ENCODE assay signal across 9 mouse cellular contexts in genomic region chr14:23014747-23015286, GRCm38 (mm10).
DNase-seq lines count a peak whose midpoint lies in the region; ATAC-seq lines count a peak whose summit lies in the region.
"Had no signal": no experiment of that assay in that cellular context is flagged by ENCODE, and none has a peak within 500 bp of the region (broad histone marks: within the 10 kb centered on the region; RNA-seq: fewer than 3 reads in every experiment).

No protein-coding gene starts in this region.

- intact Hi-C loops in left cerebral cortex, postnatal 4 days (cut with DNase I) = no loop called here
- intact Hi-C loops in left cerebral cortex, postnatal 25 days (cut with DNase I) = no loop called here

- no peaks in the 10 kb centered on the region for H3K36me3 ChIP-seq in hindbrain, embryonic 16.5 days (ENCODE audit: control insufficient read depth, insufficient read depth, low read length)
- H3K36me3 ChIP-seq in lung, embryonic 15.5 days = no peaks in the 10 kb centered on the region
- no peaks in the 10 kb centered on the region for H3K36me3 ChIP-seq in stomach, embryonic 16.5 days (ENCODE audit: control insufficient read depth, insufficient read depth, low read length)
- H3K36me3 ChIP-seq: heart, embryonic 13.5 days had no signal

- no peaks in the 10 kb centered on the region for H3K27me3 ChIP-seq in hindbrain, embryonic 16.5 days (replicated peaks; ENCODE audit: control insufficient read depth, insufficient read depth, low read length)
- H3K27me3 ChIP-seq in lung, embryonic 15.5 days = no peaks in the 10 kb centered on the region
- H3K27me3 ChIP-seq in stomach, embryonic 16.5 days (ENCODE audit: control insufficient read depth, insufficient read depth, low read length) = no peaks in the 10 kb centered on the region
- H3K27me3 ChIP-seq: heart, embryonic 13.5 days had no signal

- no peak overlapping the region for H3K4me3 ChIP-seq in hindbrain, embryonic 16.5 days (ENCODE audit: low read length)
- no peak overlapping the region for H3K4me3 ChIP-seq in lung, embryonic 15.5 days
- H3K4me3 ChIP-seq in stomach, embryonic 16.5 days (replicated peaks; ENCODE audit: low read length) = no peak overlapping the region
- H3K4me3 ChIP-seq: heart, embryonic 13.5 days had no signal

- H3K9me3 ChIP-seq in hindbrain, embryonic 16.5 days (ENCODE audit: control insufficient read depth, low read length) = no peaks in the 10 kb centered on the region
- no peaks in the 10 kb centered on the region for H3K9me3 ChIP-seq in lung, embryonic 15.5 days
- H3K9me3 ChIP-seq in stomach, embryonic 16.5 days (replicated peaks; ENCODE audit: control insufficient read depth, low read length) = no peaks in the 10 kb centered on the region
- H3K9me3 ChIP-seq: heart, embryonic 13.5 days had no signal

- peak overlapping the region; percentile 59; the same call in 1 of the 2 replicates for H3K27ac ChIP-seq in hindbrain, embryonic 16.5 days (ENCODE audit: low read depth, low read length)
- H3K27ac ChIP-seq in lung, embryonic 15.5 days = peak overlapping the region; percentile 16
- H3K27ac ChIP-seq in stomach, embryonic 16.5 days (ENCODE audit: low read length) = peak overlapping the region; percentile 57
- H3K27ac ChIP-seq: heart, embryonic 13.5 days had no signal

- no peak overlapping the region for H3K4me2 ChIP-seq in hindbrain, embryonic 16.5 days (ENCODE audit: low read length)
- H3K4me2 ChIP-seq in lung, embryonic 15.5 days = no peak overlapping the region
- H3K4me2 ChIP-seq in stomach, embryonic 16.5 days (ENCODE audit: low read depth, low read length) = no peak overlapping the region
- H3K4me2 ChIP-seq: heart, embryonic 13.5 days had no signal

- peak; percentile 69 for DNase-seq in left cerebral cortex, postnatal 4 days
- DNase-seq in left cerebral cortex, postnatal 25 days (ENCODE audit: low spot score in 2 of 2) = no peak
- peak; percentile 40 for DNase-seq in embryo, embryonic 11.5 days (ENCODE audit: low read depth, low spot score)
- DNase-seq in left cerebral cortex, adult 18-20 months (ENCODE audit: low spot score in 2 of 2) = no peak

- 24% methylated on average over 2 of the region's 2 CpGs for WGBS in hindbrain, embryonic 16.5 days
- WGBS in lung, embryonic 15.5 days = 34% methylated on average over 2 of the region's 2 CpGs
- WGBS in stomach, embryonic 16.5 days = 45% methylated on average over 2 of the region's 2 CpGs

- ATAC-seq in hindbrain, embryonic 16.5 days = peak; percentile 81
- ATAC-seq in lung, embryonic 15.5 days (ENCODE audit: borderline replicate concordance, extremely low read depth, low FRiP score, low TSS enrichment) = peak; percentile 62
- ATAC-seq in stomach, embryonic 16.5 days (ENCODE audit: insufficient read depth, low FRiP score) = peak; percentile 79
- no peak for ATAC-seq in erythroblast, adult 5-6 weeks (replicated peaks; ENCODE audit: low FRiP score, poor library complexity, severe bottlenecking)

- peaks cover 15% of the 10 kb centered on the region for H3K4me1 ChIP-seq in hindbrain, embryonic 16.5 days (ENCODE audit: control insufficient read depth, insufficient read depth, low read depth, low read length)
- peaks cover 17% of the 10 kb centered on the region for H3K4me1 ChIP-seq in lung, embryonic 15.5 days
- peaks cover 14% of the 10 kb centered on the region for H3K4me1 ChIP-seq in stomach, embryonic 16.5 days (ENCODE audit: control insufficient read depth, insufficient read depth, low read length)

- no peak overlapping the region; the same call in 1 of the 2 replicates for H3K9ac ChIP-seq in hindbrain, embryonic 16.5 days (ENCODE audit: low read depth, low read length)
- no peak overlapping the region for H3K9ac ChIP-seq in lung, embryonic 15.5 days
- H3K9ac ChIP-seq in stomach, embryonic 16.5 days (ENCODE audit: low read length) = no peak overlapping the region
- H3K9ac ChIP-seq: heart, embryonic 13.5 days had no signal

Comparison
In these comparisons a context has a peak if more than half of its experiments do, and no peak if none do; other contexts are left out.
1. DNase-seq: peak in left cerebral cortex, postnatal 4 days (single experiment) and embryo, embryonic 11.5 days (single experiment); none in left cerebral cortex, postnatal 25 days (0 of 2) and left cerebral cortex, adult 18-20 months (0 of 2).
2. Peak in every context shown above with its lines, with median percentiles within 50 percentile points of each other: H3K27ac ChIP-seq.